Mouse (Mus musculus): ENCODE data around the gene Noc4l.

Noc4l gene

GRCm38 (mm10) chr5:110652719-110653648, at the start of gene Noc4l, which contains the start of gene Ddx51:
Noc4l (minus strand) TSS chr5:110653417.
Ddx51 (plus strand) TSS chr5:110653451.
- DNase-seq (ENCODE audit: low read depth, low spot score) = peak; percentile 96

GRCm38 (mm10) chr5:110698617-110699016, 45.4 kb upstream of the Noc4l start:
- DNase-seq (ENCODE audit: low read depth, low spot score) = no peak

DNA sequence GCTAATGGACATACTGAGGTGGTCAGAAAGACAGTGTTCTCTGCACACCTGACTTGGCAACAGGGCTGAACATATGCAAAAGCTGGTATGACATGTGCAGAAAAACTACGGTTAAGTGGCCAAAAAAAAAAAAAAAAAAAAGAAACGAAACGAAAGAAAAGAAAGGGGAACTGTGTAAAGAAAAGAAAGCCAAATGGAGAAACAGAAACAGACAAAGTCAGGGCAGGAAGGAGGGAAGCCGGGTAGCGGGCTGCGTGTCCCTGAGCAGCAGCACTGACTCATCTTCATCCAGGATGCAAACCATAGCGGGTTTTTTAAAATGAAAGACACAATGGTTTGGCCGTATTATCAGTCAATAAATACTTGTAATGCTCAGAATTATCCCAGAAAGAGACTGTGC, 28.8 kb upstream of the Noc4l start:
- no peak for DNase-seq (ENCODE audit: low read depth, low spot score)

GRCm38 (mm10) chr5:110665486-110666121, 12.4 kb upstream of the Noc4l start:
- DNase-seq (ENCODE audit: low read depth, low spot score) = peak; percentile 3

GRCm38 (mm10) chr5:110664750-110665269, 11.6 kb upstream of the Noc4l start:
- no peak for DNase-seq (ENCODE audit: low read depth, low spot score)

DNA sequence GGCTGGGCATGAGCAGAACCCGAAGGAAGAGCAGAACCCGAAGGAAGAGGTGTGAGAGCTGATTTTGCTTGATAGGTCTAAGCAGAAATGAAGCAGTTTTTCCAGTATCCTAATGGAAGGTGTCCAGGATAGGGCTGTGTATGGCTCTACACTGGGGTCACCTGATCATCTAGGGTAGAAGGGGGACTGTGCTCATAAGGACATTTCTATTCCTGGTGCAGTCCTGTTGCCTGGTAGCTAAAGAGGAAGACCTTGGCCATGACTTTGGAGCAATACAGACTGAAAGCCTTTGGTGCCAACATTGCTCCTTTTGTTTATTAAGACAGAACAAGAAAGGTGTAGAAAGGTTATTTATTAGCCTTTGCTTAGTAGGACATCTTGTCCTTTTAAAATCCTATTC, 10.8 kb upstream of the Noc4l start:
- DNase-seq (ENCODE audit: low read depth, low spot score) = no peak

- no peak for DNase-seq (ENCODE audit: low read depth, low spot score)
Observed at GRCm38 (mm10) chr5:110659682-110660081, 6.5 kb upstream of the Noc4l start.

DNA sequence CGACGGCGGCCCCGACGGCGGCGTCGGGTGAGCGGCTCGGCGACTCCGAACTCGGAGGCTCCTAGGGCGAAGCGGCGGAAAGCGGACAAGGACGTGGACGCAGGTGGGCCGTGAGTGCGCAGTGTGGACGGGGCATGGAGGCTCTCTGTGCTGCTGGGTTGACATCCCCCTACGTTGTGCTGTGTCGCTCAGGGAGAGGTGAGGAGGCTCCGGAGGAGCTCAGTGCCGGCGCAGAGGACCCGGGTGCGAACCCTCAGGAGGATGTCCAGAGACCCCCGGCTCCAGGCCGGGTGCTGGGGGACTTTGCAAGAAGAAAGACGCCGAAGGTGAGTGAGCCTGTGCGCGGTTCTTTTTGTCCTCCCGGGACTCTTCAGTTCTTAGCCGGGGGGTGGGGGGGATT, 469 bp upstream of the Noc4l start:
- DNase-seq (ENCODE audit: low read depth, low spot score) = no peak

DNA sequence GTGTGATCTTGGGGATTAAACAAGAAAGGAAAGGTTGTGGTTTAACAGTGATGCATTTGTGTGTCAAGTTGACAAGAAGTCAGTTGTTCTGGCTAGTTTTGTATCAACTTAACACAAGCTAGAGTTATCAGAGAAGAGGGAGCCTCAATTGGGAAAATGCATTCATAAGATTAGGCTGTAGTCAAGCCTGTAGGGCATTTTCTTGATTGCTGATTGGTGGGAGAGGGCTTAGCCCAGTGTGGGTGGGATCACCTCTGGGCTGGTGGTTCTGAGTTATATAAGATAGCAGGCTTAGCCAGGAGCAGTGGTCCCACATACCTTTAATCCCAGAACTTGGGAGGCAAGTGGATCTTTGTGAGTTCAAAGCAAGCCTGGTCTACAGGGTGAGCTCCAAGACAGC, 6.8 kb downstream of the Noc4l start:
- no peak for DNase-seq (ENCODE audit: low read depth, low spot score)

- peak; percentile 82 for DNase-seq (ENCODE audit: low read depth, low spot score)
Observed at GRCm38 (mm10) chr5:110639459-110639858, 13.8 kb downstream of the Noc4l start.

DNA sequence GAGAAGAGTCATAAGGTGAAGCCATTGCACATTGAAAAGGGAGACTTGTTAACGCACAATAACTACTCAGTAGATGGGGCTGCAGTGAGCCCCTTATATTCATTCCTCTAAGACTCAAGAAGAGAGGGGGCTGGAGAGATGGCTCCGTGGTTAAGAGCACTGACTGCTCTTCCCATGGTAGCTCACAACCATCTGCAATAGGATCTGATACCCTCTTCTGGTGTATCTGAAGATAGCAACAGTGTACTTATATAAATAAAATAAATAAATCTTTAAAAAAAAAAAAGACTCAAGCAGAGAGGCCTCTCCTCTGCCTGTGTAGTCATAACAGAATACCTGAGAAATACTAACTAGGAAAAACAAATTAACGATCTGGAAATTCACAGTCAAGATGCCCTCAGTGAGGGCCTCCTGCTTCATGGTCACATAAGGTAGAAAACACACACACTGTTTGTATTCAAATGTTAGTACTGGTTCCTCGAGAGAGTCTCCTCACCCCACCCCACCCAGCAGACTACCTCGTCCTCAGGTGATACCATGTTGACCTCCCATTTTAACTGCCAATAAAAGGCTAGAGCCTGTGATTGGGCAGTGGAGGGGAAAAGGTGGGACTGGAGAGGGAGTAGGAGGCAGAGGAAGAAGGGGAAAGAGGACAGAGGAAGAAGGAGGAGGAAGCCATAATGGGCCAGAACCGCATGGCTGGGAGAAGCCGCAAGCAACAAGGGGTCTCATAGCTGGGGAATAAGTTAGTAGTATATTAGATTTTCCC, 14.7 kb downstream of the Noc4l start:
- DNase-seq (ENCODE audit: low read depth, low spot score) = no peak

DNA sequence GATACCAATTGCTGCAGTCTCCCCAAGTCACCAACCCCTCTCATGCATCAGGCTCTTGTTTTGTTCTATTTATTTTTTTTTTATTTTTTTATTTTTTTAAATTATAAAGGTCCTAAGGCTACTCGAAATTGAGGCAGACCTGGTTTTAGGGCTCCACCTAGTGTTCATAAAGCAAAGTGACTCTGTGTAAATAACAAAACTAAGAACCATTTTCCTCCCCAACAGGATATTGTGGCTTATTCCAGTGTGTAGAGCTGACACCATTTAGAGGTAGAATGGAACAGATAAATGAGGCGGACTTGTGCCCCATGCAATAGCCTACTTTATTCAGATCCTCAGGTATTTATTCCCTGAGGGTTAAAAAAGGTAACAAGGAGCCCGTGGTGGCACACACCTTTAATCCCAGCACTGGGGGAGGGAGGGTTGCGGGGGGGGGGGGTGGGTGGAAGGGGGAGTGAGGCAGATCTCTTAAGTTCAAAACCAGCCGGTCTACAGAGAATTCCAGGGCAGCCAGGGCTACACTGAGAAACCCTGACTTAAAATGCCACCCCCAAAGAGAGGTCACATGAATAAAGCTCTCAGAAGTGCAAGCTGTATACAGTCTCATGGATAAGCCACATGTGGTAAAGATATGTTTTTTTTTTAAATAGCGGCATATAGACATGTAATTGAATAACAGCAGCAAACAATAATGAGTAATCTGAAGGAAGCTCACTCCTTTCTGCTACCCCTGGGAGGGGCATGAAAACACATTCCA, 17.1 kb downstream of the Noc4l start:
- no peak for DNase-seq (ENCODE audit: low read depth, low spot score)

GRCm38 (mm10) chr5:110629525-110630120, 23.6 kb downstream of the Noc4l start:
- no peak for DNase-seq (ENCODE audit: low read depth, low spot score)

GRCm38 (mm10) chr5:110628156-110628555, 25.1 kb downstream of the Noc4l start:
- no peak for DNase-seq (ENCODE audit: low read depth, low spot score)

- DNase-seq (ENCODE audit: low read depth, low spot score) = no peak
Observed at GRCm38 (mm10) chr5:110627351-110627750, 25.9 kb downstream of the Noc4l start.

GRCm38 (mm10) chr5:110624319-110624718, 28.9 kb downstream of the Noc4l start:
- DNase-seq (ENCODE audit: low read depth, low spot score) = no peak

GRCm38 (mm10) chr5:110619226-110619625, 34.0 kb downstream of the Noc4l start:
- DNase-seq (ENCODE audit: low read depth, low spot score) = no peak

GRCm38 (mm10) chr5:110611435-110612158, 41.6 kb downstream of the Noc4l start:
- peak; percentile 36 for DNase-seq (ENCODE audit: low read depth, low spot score)

DNA sequence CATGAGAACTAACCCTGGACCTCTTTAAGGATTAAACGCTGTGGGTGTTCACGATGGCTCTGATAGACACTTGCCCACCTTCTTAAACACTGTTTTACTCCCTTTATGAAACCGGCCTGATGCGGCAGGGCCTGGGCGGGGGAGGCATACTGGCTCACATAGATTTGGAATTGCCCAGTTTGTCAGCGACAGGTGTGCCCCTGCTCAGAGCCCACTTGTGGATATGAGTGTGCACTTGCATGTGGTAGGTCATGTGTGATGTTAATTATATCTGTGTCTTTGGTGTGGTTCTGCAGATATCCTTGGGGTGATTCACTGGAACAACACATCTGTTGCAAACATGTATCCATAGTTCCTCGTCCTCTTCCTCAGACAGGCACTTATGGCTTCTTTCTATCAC, 42.7 kb downstream of the Noc4l start:
- no peak for DNase-seq (ENCODE audit: low read depth, low spot score)

DNA sequence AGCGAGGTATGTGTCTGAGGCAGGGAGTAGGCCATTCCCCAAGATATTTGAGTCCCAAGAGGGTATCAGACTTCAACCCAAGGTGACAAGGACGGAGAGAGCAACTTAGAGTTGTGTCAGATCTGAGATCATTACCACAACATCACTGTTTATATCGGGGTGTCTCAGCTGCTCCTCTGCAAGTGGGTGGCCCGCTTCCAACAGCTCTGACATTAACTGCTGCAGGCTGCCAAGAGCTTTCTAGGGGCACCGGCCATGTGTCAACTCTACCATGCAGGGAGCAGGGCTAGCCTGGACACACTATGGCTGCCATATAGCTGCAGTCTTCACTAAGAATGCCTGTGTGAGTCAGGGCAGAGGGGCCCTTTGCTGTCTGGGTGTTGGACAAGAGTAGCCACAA, 43.3 kb downstream of the Noc4l start:
- no peak for DNase-seq (ENCODE audit: low read depth, low spot score)

Measured in mesoderm, embryonic 11.5 days (tissue).